Mouse (Mus musculus) layer of hippocampus, postnatal 10 days (tissue): Measurements from ENCODE around the gene Mrpl24. TPM values are rescaled to one million over a fixed set of nuclear protein-coding genes. Genes with fewer than 3 reads are reported as not detected.
A peak's percentile ranks its signal among the peaks of the same experiment; 100 is the strongest.

Experiments
- DNase-seq, 2 experiments: peaks; one replicate each; pipeline ENCODE4 v3.0.0; 2021; ENCODE audit warnings: low spot score in 2 of 2
- total RNA-seq, 2 experiments: library from RNA; stranded (reverse); gene quantifications; 2 replicates each; pipeline ENCODE4 v1.2.3; 2021

Mrpl24 gene
- total RNA-seq, 2 experiments from 2014 or later = 49.4 to 55.6 TPM

DNA sequence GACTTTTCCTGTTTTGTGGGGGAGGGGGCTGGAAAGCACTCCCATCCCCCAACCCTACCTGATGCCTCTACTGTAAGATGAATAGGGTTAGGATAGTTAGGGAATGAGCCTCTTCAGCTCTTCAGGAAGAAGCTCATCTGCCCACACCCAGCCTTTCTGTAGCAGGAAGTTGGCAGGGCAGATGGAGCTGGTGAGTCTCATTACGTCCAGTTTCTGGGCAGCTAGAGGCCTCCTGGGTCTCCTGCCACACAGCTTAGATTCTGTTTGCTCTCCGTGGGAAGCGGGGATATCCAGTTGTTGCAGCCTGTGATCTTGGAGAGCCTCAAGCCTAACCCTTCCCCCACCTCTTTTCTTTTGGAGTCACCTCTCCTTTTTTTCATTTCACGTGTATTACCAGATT is 9.4 kb upstream of the Mrpl24 start:
- peak in 1 of 2 experiments; percentile 9 for DNase-seq

DNA sequence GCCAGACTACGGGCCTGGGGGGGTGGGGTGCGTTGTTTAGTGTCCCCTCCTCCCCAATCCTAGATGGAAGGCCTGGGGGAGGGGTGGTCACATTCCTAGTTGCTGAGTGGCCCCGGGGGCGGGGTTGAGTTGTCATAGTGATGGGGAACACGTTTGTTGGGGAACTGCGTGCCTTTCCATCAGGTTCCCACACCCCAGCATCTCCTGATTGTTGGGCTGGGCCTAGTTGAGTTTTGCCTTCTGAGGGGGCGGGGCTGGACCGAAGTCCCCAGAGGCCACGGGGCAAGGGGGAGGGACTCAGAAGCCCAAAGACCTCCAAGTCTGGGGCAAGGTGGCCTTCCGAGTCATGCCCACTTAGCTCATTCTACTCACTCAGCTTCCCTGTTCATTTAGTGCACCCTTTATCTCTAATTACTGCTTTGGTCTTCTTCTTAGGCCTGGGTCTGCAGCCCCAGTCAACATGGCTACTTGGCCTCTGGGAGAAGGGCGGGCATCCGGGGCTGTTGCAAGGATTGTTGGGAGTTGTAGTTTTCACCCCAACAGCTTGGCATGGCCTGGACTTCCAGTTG is 8.6 kb upstream of the Mrpl24 start:
- DNase-seq = peak; percentile 67 to 69

DNA sequence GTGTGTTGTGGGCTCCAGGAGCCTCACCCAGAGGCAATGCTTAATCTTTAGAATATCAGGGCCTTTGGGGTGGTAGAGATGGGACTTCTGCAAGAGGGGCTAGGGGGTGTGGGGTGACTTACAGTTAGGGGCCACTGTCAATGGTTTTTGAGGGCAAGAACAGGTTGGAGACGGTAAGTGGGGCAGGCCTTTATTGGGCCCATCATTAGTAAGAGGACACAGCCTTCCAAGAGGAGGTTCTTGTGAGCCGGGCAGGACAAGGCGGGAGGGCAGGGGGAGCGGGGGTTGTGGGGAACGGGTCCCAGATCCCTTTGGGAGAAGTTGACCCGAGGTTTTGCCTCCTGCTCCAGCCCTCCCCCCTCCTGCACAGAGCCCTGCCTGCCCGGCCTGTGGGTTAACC is 5.8 kb upstream of the Mrpl24 start:
- DNase-seq = no peak

DNA sequence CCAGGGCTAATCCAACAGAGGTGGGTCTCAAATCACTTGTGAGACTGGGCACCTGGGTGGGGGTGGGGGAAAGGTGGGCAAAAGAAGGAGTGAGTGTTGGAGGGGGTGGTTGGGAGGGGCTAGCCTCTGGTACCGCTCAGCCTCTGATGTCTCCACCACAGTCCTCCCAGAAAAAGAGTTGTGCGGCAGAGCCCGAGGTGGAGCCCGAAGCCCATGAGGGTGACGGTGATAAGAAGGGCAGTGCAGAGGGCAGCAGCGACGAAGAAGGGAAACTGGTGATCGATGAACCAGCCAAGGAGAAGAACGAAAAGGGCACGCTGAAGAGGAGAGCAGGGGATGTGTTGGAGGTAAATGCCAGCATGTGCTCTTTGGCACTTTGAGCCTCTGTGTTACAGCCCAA is 5.4 kb upstream of the Mrpl24 start:
- no peak for DNase-seq

DNA sequence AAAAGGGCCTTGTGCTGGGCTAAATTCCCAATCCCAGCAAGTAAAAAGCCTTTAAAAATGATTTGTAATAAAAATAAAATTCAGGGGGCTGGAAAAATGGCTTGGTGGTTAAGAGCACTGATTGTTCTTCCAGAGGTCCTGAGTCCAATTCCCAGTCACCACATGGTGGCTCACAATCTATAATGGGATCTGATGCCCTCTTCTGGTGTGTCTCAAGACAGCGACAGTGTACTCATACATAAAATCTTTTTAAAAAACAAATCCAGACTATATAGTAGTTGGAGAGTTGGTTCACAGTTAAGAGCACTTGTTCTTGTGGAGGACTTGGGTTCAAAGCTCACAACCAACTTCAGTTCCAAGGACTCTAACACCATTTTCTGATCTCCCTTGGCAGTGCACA is 2.3 kb upstream of the Mrpl24 start:
- DNase-seq = no peak

DNA sequence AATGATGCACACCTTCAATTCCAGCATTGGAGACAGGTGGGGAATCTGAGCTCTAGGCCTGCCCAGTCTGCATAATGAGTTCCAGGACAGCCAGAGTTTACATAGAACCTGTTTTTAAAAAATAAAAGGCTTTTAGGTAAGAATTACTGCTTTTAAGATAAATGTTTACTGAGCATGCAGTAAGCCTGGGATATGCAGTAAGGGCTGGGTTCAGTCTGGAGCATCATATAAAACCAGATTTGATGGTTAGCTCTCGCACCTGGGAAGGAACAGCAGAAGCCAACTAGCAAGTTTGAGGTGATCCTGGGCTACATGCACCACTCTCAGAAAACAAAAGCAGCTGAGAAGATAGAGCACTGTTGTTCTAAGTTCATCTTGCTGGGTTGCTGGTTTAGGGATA is 755 bp upstream of the Mrpl24 start:
- DNase-seq = peak in 1 of 2 experiments; percentile 15

DNA sequence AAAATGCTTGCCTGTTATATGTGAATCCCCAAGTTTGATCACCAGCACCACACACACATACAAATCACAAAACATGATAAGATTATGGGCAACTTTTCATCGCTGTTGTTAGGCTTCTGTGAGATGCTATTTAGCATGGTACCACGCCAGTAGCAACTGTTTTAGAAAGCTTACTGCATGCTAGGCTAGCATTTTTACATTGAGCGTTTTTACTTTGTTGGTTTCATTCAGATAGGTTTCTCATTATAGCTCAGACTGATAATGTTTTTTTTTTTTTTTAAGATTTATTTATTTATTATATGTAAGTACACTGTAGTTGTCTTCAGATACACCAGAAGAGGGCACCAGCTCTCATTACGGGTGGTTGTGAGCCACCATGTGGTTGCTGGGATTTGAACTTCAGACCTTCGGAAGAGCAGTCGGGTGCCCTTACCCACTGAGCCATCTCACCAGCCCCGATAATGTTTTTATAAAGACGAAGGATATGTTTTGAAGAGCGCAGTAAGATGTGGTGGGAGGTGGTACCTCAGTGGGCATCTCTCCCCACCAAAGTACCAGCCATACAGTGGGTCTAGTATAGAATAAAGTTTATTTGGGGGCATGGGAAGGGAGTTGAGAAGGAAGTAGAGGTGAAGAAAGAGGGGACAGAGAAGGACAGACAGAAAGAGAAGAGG is 1.1 kb downstream of the Mrpl24 start:
- DNase-seq = no peak

DNA sequence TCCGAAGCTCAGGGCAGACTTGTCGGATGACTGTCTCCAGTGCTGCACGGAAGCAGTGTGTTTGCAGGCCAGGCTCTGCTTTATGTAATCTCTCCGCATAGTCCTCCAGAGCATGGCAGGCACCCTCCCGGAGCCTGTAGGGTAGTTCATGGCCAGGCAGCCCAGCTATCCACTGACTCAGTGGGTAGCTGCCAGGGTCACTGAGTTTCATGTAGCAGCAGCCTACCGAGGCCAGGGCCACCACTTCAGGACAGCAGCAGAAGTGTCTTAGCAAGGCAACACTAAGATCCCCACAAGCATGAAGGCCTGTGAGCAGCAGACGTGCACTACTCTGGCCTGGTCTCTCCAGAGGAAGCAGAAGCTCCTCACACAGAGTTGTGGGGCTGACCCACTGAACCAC is 5.7 kb downstream of the Mrpl24 start:
- no peak for DNase-seq

DNA sequence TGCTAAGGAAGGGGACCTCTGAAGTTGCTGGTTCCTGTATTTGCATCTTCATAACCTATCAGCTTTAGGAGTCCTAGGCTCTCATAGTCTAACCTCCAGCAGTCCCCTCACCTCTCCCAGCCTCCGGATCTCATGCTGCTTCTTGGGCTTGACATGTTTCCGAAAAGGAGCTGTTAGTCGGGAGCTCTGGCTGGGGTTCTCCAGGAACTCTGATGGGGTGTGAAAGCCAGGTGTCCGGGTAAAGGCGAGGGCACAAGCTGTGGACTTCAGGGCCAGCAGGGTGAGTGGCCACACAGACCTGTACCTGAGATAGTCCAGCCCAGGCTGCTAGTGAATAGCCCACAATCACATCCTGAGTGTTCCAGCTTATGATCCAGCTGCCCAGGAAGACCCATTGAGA is 8.1 kb downstream of the Mrpl24 start:
- DNase-seq = no peak

DNA sequence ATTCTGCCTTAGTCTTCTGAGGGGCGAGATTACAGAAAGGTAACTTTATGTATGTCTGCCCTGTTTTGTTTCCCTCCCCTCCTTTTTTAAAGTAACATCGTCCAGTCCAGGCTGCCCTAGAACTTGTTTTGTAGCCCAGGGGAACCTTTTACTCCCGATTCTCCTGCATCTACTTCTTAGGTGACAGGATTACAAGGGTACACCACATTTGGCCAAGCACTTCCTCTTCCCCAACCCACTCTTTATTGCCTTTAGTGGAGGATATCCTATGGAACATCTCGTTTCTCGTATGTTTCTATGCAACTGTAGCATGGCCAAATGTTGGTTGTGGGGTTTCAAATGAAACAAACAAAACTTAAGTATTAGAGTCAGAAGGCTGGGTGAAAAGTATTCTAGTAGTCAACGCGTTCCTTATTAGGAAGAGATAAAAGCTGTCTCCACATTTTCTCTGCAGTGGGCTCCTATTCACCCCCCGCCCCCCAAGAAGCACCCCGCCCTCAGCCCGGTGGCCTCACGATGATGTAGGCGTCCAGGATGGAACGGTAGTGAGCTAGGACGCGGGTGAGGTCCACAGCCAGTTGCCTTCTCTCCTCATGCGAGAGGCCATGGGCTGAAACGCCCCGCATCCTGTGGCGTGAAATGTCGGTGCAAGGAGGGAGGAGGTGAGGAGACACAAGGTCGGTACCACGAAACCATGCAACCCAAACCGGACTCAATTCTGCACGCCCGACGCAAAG is 10.2 kb downstream of the Mrpl24 start:
- DNase-seq = no peak

DNA sequence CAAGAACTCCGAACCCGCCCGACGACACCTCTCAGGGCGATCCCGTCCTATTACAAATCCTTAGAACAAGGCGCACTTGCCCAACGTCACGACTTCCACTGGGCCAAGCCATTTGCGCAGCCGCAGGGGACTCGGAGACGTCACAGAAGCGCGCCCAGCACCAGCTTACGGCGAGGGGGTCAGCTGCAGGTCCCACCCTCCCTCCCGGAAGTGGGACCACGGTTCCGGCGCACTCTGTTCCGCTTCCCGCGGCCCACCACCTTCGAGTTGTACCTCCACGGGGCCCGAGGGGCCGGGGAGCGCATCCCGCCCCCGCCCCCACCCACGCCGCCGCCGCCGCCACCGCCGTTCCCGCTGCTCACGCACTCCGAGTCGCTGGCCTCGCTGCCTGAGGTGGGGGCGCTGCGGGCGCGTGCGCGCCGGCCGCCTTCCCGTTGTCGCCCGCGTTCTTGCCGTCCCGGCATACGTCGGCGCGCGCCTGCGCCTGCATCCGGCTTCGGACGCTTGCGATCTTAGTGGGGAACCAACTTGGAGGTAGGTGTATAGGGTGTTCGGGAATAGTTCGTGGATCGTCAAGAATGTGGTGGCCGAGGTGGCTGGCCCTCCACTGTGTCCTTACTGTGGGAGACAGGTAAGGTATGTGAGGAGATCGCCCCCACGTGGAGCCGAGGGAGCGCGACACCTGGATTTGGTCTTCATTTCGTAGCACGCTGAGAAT is 10.9 kb downstream of the Mrpl24 start, which contains the start of the genes Isg20l2 and Rrnad1:
TSS of gene Isg20l2 (plus strand) at position 237 of the 718 bp plus-strand sequence.
TSS of gene Rrnad1 (minus strand) at position 640 of the 718 bp plus-strand sequence.
- peak; percentile 97 to 98 for DNase-seq

DNA sequence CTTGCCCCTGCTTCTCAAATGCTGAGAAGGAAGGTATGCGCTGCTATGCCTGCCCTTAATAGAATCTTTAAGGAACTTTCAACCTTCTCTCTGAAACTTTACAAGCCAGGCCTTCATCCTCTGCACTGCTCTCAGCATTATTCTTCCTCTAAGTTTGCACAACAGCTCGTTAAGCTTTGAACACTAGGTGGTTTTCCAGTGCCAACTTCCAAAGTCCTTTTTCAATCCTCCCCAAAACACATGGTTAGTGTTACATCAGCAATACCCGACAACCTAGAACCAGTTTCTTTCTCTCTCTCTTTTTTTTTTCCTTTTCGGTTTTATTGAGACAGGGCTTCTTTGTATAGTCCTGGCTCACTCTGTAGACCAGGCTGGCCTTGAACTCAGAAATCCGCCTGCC is 14.7 kb downstream of the Mrpl24 start:
- DNase-seq = no peak

DNA sequence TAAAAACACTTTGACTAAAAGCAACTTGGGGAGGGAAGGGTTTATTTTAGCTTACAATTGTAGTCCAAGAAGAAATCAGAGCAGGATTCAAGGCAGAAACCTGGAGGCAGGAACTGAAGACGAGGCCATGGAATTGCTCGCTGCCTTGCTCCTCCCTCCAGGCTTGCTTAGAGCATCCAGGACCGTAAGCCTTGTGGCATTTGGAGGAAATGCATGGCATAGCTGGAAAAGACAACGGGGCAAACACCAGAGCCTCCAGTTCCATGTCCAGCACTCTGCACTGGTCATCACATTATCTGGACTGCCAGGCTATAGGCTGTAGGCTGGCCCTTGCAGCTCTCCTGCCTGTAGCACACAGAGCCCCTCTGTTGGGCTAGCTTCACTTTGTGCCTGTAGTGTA is 15.2 kb downstream of the Mrpl24 start:
- no peak for DNase-seq

DNA sequence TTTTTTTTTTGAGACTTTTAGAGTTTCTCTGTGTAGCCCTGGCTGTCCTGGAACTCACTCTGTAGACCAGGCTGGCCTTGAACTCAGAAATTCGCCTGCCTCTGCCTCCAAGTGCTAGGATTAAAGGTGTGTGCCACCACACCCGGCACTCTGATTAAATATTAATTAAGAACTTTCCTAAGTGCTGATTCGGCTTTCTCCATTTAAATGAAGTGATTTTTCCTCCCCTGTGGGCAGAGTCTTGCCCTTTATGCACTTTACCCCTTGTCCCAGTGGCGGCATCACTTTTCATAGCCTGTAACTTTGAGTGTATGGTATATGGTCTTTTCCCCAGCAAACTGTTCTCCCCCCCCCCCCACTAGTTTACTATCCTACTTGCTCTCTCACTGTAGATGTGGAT is 15.9 kb downstream of the Mrpl24 start:
- DNase-seq = no peak

DNA sequence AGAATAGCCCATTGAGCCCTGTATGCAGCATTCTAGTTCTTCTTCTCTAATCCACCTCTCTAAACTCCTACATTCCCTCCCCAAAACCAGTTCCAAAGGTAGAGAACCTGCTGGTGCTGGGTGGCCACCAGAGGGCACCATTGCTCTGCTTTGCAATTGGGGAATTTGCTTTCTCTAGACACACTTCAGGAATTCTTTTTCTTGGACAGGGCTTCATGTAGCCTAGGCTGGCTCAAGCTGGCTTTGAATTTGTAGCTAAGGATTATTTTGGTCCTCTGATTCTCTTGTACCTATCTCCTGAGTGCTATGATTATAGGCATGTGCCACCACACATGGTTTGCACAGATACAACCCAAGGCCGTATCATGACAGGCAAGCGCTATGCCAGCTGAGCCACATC is 16.5 kb downstream of the Mrpl24 start:
- peak; percentile 84 to 89 for DNase-seq

DNA sequence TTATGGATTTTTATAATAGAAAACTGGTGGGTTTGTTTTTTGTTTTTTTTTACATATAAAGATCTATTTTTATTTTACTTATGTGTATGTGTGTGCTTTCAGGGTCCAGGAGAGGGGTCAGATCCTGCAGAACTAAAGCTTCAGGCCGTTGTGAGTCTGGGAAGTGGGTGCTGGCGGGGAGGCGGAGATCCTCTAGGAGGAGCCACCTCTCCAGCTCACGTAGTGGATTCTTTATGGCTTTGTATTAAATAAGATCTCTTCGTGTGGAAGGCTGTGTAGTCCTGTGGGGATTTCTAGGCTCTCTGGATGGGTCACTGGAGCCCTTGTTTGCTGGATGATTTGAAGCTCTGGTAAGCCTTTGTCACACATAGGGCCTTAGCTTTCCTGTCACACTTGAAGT is 21.3 kb downstream of the Mrpl24 start:
- no peak for DNase-seq

DNA sequence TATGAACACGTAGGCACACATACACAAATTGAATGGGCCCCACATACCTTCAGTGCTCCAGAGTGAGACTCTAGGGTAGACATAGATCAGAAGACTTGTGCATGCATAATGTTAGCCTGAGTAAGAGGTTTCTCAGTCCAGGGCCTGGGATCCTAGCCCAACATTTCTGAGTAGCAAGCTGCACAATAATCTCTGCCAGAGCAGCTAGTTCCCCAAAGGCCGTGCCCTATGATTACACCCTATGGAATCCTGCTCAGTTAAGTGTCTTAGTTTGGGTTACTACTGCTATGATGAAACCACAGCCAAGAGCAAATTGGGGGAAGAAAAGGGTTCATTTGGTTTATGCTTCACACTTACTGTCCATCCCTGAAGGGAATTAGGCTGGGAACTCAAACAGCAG is 23.2 kb downstream of the Mrpl24 start:
- no peak for DNase-seq

DNA sequence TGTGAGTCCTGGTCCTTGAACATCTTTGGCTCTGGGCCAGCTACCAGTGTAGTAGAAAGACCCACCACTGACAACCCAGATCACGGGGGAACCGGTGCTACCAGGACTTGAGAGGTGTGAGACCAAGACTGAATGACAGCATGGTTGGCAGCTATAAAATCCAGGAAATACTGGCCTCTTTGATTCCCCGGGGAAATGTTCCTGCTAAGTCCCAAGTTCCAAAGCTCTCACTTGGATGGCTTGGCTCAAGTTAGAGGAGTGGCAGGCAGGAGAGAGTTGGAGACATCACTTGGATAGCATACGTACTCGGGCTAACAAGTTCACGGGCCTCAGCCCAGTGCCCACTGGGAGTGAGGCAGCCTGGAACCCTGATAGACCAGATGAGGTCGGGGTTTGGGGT is 24.3 kb downstream of the Mrpl24 start:
- DNase-seq = no peak

DNA sequence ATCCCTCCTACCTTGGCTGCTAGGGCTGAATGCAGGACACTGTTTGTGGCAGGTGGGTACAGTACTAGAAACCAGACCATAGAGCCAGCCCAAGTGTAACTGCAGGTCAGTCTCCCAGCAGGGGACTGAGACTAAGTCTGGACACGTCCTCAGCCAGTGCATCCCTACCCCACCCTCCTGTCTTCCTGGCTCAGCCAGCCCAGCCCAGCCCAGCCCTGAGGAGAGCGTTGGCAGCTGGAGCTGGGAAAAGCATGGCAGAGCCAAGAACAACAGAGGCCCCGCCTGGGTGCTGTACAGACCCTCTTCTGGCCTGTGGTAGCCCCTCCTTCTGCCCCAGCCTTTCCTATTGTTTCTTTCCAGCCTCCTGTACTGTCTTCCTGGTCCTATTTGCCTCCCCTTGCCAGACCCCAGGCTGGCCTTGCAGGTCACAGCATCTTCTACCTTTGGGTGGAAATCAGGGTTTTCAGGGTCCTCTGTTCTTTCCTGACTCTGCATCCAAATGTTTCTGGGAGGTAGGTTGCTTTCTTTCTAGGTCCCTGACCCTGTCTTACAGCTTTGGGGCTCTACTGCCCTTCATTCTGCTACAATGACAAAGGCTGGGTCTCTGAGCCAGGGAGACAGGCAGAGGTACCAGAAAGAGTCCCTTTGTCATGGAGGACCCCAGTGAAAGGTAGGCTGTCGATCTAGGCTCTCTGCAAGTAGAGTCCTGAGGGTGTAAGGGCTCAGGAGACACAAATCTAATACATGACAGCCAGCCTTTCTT is 25.7 kb downstream of the Mrpl24 start:
- DNase-seq = no peak

DNA sequence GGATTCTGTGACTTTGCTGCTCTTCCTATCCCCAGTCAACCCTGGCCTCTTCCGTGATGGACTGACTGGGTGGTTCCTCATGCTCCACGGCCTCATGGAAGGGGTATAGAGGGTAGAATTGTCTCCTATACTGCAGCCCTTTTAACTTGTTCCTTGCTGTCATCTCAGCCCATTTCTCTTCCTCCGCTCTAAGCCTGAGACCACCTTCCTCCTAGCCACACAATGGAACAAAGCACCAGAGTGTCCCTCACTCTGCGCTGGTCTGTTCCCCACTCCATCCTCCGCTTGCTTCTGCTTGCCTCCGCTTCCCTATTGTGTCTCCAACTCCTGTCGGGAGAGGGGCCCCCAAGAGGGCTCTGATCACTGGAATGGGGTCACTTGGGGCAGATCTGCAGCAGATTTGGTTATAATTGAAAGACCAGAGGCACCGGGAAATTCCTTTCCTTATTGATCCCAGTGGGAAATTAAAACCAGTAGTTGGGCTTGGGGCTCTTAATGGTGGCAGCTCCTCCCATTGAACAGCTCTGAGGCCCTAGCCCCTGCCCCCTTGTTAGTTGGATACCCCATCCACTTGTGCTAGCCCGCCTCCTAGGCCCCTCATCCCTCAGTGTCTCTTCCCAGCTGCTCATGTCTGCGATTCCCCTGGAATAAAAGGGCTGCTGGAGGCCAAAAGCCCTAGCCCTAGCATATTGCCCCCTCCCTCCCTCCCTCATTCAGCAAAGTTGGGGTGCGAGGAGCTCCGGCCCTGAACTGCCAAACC is 26.7 kb downstream of the Mrpl24 start:
- no peak for DNase-seq

DNA sequence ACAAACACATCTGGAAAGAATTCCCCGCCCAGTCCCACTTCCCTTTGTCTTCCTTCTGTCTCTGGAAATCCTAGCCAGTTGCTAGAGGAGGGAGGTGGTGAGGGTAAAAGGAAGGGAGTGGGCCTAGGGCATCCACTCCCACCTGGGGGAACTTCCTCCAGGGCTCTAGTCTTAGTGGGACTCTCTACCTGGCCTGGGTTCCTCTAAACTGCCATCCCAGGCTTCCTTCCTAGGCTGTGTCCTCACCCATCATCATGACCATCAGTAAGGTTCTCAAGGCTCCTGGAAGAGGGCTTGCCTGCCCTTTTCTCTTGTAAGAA is 27.2 kb downstream of the Mrpl24 start:
- no peak for DNase-seq
